Mouse (Mus musculus) embryonic facial prominence, embryonic 13.5 days (tissue): ENCODE results near the gene Fam81a. TPM values are rescaled to one million over a fixed set of nuclear protein-coding genes. Genes with fewer than 3 reads are reported as not detected.

ENCODE experiments used
- polyA plus RNA-seq: library from polyadenylated mRNA; unstranded; fragments of >200 nt; fragmentation: Nextera tagmentation; extraction: Ambion mirVana; gene quantifications from 2 replicates; pipeline ENCODE4 v1.2.1, GENCODE M21; 2015

The Fam81a gene
- polyA plus RNA-seq, 1 experiment from 2014 or later: 8.5 TPM

Other genes with a start within 250 kb of the Fam81a start
- gene Bnip2, start 153.1 kb downstream of the Fam81a start, polyA plus RNA-seq: 103 and 122 TPM in 2 replicates
- gene Gtf2a2, start 130.0 kb downstream of the Fam81a start, polyA plus RNA-seq: 205 and 221 TPM in 2 replicates
- 0.07 TPM in 1 of 2 replicates, not detected in the other for gene Gcnt3, start 104.5 kb downstream of the Fam81a start, polyA plus RNA-seq
- 23.2 and 24.5 TPM in 2 replicates for gene Myo1e, start 64.8 kb upstream of the Fam81a start, polyA plus RNA-seq